Mouse (Mus musculus): ENCODE results near the gene Cox7b2. TPM values are rescaled to one million over a fixed set of nuclear protein-coding genes. Genes with fewer than 3 reads are reported as not detected.
"Not testable (repeated sequence)": the region's sequence is repeated elsewhere in the genome, so short reads cannot be mapped to it uniquely, and the experiment has no call there.

Cox7b2 gene
- total RNA-seq (2021) = not detected
- long read RNA-seq, experiment 1 = 0 reads
- long read RNA-seq, experiment 2 = 0 reads

- no peak for DNase-seq
These were observed at the start of gene Cox7b2 for GRCm38 (mm10) chr5:71548079-71548478. TSS of gene Cox7b2 (minus strand) at chr5:71548205.

DNA sequence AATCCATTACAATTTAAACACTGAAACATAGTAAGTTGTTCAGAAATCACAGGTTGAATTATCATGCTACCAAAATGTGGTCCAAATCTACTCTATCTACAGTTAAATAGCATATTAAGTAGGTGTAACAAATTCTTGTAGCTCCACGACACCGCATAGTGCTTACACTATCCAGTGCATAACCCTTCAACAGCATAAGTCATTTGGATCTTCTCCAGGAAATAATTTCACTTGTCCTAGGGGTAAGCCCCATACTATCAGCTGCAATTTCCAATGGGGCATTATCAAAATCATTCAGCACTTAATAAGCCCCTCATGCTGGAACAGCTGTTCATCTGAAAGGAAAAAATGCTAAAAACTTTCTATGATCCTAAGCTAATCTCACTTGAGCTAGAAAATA, 47.3 kb upstream of the Cox7b2 start:
- DNase-seq = no peak

- no peak for DNase-seq
These were observed 45.8 kb upstream of the Cox7b2 start for GRCm38 (mm10) chr5:71593745-71594255.

GRCm38 (mm10) chr5:71571646-71572237, 23.7 kb upstream of the Cox7b2 start:
- no peak for DNase-seq

GRCm38 (mm10) chr5:71545554-71545953, 2.5 kb downstream of the Cox7b2 start:
- peak in 1 of 2 experiments; percentile 7 for DNase-seq

- not testable (repeated sequence) for DNase-seq
These were observed 22.5 kb downstream of the Cox7b2 start for GRCm38 (mm10) chr5:71525486-71525885.

GRCm38 (mm10) chr5:71502058-71502678, 45.8 kb downstream of the Cox7b2 start:
- peak; percentile 4 to 55 for DNase-seq

GRCm38 (mm10) chr5:71495621-71496020, 52.4 kb downstream of the Cox7b2 start:
- DNase-seq = no peak

- DNase-seq = no peak
These were observed 91.0 kb downstream of the Cox7b2 start for GRCm38 (mm10) chr5:71456957-71457356.

GRCm38 (mm10) chr5:71440174-71440573, 107.8 kb downstream of the Cox7b2 start:
- DNase-seq = no peak

Other genes starting within 250 kb of the Cox7b2 start
- under 1 TPM in 1 of 2 experiments, not detected in 1; 0.12 TPM for gene Gabrb1, start 109.9 kb upstream of the Cox7b2 start, total RNA-seq (2021)
- gene Gabra4, start 110.1 kb upstream of the Cox7b2 start, total RNA-seq (2021) = not detected

All from heart, adult 18-20 months (tissue).